Mouse (Mus musculus) thymus, postnatal 10 days (tissue): ENCODE data around the gene Ptpn6.

ENCODE experiments used
- DNase-seq, 2 experiments: peaks; one replicate each; pipeline ENCODE4 v3.0.0; 2021; ENCODE audit warnings: low spot score in 2 of 2

The Ptpn6 gene

DNA sequence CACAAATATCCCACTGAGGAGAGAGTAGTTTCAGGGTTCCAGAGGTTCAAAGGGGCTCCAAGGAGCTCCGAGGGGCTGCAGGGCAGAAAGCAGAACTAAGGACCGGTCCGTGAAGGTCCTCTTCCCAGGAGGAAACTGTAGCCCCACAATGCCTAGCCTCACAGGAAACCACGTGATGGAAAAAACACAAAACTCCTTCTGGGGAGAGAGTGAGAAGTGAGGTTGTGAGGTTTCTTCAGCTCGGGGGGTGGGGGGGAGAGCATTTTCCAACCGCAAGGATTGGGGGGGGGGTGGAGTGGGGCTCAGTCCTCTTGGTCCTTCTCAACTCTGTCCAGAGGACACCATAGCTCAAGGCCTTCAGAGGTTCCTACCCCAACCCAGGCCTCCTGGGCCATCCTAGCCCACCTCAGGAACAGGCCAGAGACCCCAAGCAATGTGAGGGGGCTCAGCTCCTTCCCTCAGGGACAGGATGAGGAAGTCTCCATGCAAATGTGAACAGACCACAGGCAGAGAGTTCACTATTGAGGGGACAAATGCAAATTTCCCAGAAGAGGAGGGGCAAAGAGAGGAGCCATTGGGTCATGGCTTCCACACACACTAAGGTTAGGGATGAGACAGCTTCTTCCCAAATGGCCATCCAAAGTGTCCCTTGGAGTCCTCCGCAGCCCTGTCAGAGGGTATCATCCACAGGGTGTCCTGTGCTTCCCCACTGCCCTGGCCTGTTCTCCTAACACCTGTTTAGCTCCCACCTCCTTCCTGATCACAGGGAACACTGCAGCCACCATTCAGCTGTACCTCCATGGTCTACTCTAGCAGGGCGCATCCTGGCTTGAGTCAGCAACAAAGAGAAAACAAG is 8.4 kb downstream of the Ptpn6 start:
- DNase-seq: peak; percentile 42 to 45

DNA sequence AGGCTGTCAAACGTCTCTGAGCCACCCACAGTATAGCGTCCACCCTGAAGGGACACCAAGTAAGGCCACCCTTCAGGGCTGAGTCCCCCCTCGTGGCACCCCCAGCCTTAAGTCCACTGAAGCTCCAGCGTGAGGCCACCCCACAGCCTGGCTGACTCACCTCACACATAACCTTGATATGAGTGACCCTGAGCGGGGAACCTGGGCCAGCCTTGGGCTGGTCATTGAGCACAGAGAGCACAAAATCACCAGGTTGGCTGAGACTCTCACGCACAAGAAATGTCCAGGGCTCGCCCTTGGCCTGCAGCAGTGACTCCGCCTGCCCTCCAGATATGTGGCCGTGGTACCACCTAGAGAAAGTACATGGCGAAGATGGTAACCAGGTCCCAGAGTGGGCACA is 9.9 kb downstream of the Ptpn6 start:
- no peak for DNase-seq

DNA sequence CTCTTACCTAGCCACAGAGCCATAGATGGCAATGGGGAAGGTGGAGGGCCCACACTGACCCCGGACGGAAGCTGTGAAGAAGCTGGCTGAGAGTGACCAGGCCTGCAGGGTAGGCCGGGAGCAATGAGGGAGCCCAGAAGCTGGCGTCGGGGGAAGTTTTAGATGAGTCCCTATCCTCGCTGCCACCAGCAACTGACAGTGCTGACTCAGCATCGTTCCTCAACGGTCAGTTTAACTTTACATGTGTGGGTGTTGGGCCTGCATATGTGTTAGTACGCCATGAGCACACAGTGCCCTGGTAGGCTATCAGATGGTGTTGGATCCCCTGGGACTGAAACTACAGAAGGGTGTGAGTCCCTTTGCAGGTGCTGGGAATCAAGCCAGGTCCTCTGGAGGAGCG is 14.0 kb downstream of the Ptpn6 start:
- no peak for DNase-seq

DNA sequence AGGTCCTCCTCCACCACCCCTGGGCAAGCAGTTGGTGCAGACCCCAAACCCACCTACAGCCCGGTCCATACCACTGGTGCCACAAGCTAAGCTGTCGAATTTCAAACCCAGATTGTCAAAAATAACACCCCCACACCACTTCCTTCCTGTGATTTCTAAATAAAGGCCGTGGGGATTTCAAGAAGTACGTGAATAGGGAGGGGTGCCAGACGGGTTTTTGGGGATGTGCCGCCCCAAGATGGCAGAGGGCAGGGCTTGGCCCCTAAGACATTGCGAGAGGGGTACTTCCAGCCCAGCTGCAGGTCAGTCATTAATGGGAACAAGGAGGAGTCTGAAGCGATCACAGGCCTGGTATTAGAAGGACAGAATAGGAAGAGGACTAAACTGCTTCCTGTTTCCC is 15.0 kb downstream of the Ptpn6 start:
- DNase-seq: no peak

- no peak for DNase-seq
Observed at GRCm38 (mm10) chr6:124722876-124723473, 15.5 kb downstream of the Ptpn6 start.

GRCm38 (mm10) chr6:124720904-124721303 is 17.6 kb downstream of the Ptpn6 start:
- peak; percentile 47 to 50 for DNase-seq

DNA sequence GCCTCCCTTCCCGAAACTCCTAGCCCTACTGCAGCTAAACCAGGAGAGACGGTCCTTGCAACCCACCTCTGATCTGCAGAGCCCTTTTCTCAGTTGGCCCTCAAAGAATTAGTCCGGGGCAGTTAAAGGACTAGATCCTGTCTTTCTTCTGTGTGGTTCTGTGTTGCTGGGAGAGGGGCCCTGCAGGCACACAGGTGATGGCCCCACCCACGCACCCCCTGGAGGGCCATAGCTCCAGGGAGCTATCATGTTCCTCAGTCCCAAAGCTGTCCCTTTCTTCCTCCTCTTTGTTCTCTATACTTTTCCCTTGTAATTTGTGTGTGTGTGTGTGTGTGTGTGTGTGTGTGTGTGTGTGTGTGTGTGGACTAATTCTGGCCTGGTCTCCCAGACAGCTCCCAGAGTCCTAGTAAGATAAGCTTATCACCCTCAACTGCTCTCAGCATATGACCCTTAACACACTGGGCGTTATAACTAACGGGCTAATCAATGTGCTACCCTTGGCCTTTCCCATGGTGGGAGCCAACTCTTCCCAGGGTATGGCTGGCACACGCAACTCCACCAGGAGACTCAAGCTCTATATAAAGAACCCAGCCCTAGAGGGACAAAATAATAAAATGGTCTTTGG is 19.0 kb downstream of the Ptpn6 start:
- no peak for DNase-seq

DNA sequence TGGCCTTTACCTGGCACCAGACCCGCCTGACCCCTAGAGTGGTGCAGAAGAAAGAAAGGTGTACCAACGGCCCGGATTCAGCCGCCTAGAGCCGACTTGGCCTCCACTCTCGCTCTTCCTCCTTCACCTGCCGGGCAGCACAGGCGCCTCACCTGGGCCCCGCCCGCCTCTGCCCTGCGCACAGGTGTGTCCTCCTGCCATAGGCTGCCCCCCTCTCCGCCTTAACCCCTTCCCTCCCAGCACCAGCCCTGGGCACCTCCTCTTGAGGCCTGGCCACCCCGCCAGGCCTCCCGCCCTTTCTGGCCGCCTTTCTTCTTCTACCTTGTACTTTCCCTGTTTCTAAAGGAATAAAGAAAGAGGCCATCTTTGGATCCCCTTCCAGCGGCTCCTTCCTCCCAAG is 19.8 kb downstream of the Ptpn6 start:
- no peak for DNase-seq

GRCm38 (mm10) chr6:124717968-124718367 is 20.5 kb downstream of the Ptpn6 start:
- no peak for DNase-seq

GRCm38 (mm10) chr6:124716864-124717490 is 21.5 kb downstream of the Ptpn6 start:
- no peak for DNase-seq

- DNase-seq: no peak
Observed at GRCm38 (mm10) chr6:124712918-124713317, 25.6 kb downstream of the Ptpn6 start.

GRCm38 (mm10) chr6:124711824-124712782 is 26.4 kb downstream of the Ptpn6 start, which contains the start of the genes Emg1 and Phb2:
Gene Emg1, minus strand, starts transcription at chr6:124712178.
Gene Phb2, plus strand, starts transcription at chr6:124712336.
- peak; percentile 97 to 99 for DNase-seq

GRCm38 (mm10) chr6:124708289-124708889 is 30.1 kb downstream of the Ptpn6 start:
- no peak for DNase-seq

GRCm38 (mm10) chr6:124706061-124706627 is 32.4 kb downstream of the Ptpn6 start:
- DNase-seq: no peak

GRCm38 (mm10) chr6:124704417-124704816 is 34.1 kb downstream of the Ptpn6 start:
- no peak for DNase-seq

GRCm38 (mm10) chr6:124703789-124704188 is 34.7 kb downstream of the Ptpn6 start:
- DNase-seq: no peak

DNA sequence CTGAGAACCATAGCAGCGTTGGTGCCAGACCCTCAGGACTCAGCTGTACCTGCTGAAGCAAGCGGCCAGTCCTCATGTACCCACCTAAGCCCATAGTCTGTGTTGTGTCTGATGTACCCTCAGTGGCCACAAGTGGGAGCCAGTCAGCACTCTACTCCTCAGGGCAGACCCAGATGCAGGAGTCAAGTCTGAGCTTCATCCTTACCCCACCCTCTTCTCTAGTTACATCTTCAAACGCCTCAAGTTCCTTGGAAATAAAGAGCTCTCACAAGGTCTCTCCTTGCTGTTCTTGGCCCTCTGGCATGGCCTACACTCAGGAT is 35.8 kb downstream of the Ptpn6 start:
- peak; percentile 68 to 80 for DNase-seq

DNA sequence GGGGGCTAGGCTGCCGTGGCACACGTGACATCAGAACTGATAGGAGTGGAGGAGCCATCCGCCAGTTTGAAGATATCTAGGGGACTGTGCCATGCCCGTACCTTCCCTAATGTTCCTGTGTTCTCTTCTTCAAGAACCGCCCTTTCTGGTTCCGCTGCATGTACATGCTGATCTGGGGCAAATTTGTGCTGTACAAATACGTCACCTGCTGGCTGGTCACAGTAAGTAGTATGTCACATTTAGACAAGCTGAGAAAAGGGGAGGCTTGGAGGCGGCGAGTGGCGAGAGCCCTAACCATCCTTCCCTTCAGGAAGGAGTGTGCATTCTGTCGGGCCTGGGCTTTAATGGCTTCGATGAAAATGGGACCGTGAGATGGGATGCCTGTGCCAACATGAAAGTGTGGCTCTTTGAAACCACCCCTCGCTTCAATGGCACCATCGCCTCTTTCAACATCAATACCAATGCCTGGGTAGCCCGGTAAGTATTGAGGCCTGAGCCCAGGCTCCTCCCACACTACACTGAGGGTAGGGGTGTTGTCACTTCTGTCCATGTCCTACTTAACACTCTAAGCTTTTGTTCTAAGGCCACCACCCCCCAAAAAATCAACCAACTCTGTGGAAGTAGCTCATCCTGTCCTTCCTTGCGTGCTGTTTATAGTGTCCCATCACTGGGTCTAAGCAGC is 36.3 kb downstream of the Ptpn6 start:
- no peak for DNase-seq

DNA sequence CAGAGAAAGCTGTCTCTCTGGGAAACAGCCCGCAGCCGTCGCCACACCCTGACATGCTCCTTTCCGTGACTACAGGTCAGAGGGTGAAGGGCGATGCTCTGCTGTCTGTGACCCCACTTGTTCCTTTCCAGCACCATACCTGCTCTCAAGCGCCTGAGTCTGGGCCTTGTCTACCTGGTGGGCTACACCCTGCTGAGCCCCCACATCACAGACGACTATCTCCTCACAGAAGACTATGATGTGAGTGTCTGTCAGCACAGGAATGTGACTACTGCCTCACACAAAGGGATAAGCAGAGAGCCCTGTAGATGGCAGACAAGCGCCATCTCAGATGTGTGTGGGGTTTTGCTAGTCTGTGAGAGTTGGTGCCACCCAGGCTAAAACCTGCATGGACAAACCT is 37.2 kb downstream of the Ptpn6 start:
- peak in 1 of 2 experiments; percentile 49 for DNase-seq
